Mouse (Mus musculus) erythroblast, embryonic 14.5 days (primary cell): ENCODE data around the gene Clec2l.

Source experiments
- GATA1 ChIP-seq: IDR thresholded peaks from 2 replicates; pipeline ENCODE4 v1.6.1; 2012; ENCODE audit warnings: low read length, inconsistent platforms, mixed read lengths
- TAL1 ChIP-seq: IDR thresholded peaks from 3 replicates; pipeline ENCODE4 v1.6.1; 2012; ENCODE audit warnings: low read length, inconsistent platforms, mixed read lengths

DNA sequence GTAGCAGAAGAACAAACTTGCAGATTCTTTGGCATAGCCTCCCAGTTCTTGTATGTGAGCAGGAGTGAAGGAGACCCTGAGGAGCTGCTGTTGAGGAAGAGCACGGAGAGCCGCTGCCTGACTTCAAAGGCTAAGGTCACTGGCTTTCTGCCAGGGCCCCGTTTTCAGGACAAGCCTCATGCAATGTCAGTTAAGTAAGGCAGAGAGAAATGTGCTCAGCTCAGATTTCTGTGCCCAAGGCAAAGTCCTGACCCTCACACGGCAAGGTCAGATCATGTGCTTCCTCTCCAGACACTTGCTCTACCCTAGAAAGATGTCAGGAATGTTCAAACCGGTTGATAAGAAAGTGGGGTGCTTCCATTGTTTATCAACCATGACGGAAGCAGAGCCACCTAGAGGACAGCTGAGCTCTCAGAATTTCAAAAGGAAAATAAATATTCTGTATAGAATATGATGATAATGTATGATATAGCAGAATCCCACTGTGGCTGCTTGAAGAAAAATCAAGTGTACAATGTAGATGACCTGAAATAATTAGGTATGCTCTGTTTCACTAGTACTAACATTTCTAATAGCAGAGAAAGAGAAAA, 40.0 kb downstream of the Clec2l start:
- no peak for TF ChIP-seq GATA1
- no peak for TF ChIP-seq TAL1
